Mouse (Mus musculus) heart, adult 2 months (tissue): ENCODE measurements around the gene Hhipl1. TPM values are rescaled to one million over a fixed set of nuclear protein-coding genes. Genes with fewer than 3 reads are reported as not detected.

Source experiments
- DNase-seq, 2 experiments: peaks; one replicate each; pipeline ENCODE4 v3.0.0; 2021
- H3K27ac ChIP-seq: fragments of 200-600 bp; 2 replicates; pipeline ENCODE4 v1.8.1; 2022
- H3K27me3 ChIP-seq: fragments of 200-500 bp; 2 replicates; pipeline ENCODE4 v1.6.1; 2012; ENCODE audit warnings: mild to moderate bottlenecking, low read length, inconsistent platforms, mixed read lengths; ENCODE audit not compliant: control insufficient read depth, insufficient read depth
- H3K36me3 ChIP-seq: fragments of 200-500 bp; 2 replicates; pipeline ENCODE4 v1.6.1; 2012; ENCODE audit warnings: low read length, inconsistent platforms; ENCODE audit not compliant: control insufficient read depth, insufficient read depth
- H3K4me1 ChIP-seq: fragments of 200-500 bp; 2 replicates; pipeline ENCODE4 v1.6.1; 2011; ENCODE audit warnings: low read length; ENCODE audit not compliant: control insufficient read depth, insufficient read depth
- H3K4me3 ChIP-seq: fragments of 200-600 bp; 2 replicates; pipeline ENCODE4 v1.8.1; 2022
- H3K79me2 ChIP-seq: fragments of 200-500 bp; replicated peaks from 2 replicates; pipeline ENCODE4 v1.6.1; 2012; ENCODE audit warnings: mild to moderate bottlenecking, inconsistent platforms, low read length, moderate library complexity, mixed read lengths; ENCODE audit not compliant: control insufficient read depth, insufficient read depth
- H3K9ac ChIP-seq: fragments of 200-500 bp; 2 replicates; pipeline ENCODE4 v1.6.1; 2012; ENCODE audit warnings: low read depth, mild to moderate bottlenecking, control low read depth, inconsistent platforms, low read length, mixed read lengths
- CTCF ChIP-seq: fragments of 200-600 bp; IDR thresholded peaks from 2 replicates; pipeline ENCODE4 v1.8.1; 2022; ENCODE audit warnings: antibody characterized with exemption, mild to moderate bottlenecking, moderate library complexity
- EP300 ChIP-seq: fragments of 200-500 bp; IDR thresholded peaks from 2 replicates; pipeline ENCODE4 v1.6.1; 2011; ENCODE audit warnings: low read depth, low read length, control low read depth; ENCODE audit not compliant: insufficient read depth
- POLR2A ChIP-seq: fragments of 200-500 bp; IDR thresholded peaks from 2 replicates; pipeline ENCODE4 v1.6.1; 2011; ENCODE audit warnings: mild to moderate bottlenecking, low read depth, low read length, control low read depth; ENCODE audit not compliant: insufficient read depth
- WGBS: fragments of 180-500 bp; shearing (Covaris S2); methylation state at CpG from one replicate; pipeline ENCODE4 v1.1.7; 2018; 5-methylcytosine and 5-hydroxymethylcytosine counted together
- intact Hi-C: fragments of 180-260 bp; cut with DNase I; formaldehyde crosslinking; loops from one replicate; pipeline ENCODE4 v1.15.1; 2025
- polyA plus RNA-seq: library from polyadenylated mRNA; depleted of rRNA; stranded (reverse); fragments of >200 nt; gene quantifications from 2 replicates; pipeline ENCODE4 v1.2.3, GENCODE M21; 2012
- total RNA-seq, 2 experiments: library from RNA; stranded (reverse); gene quantifications; 2 replicates each; pipeline ENCODE4 v1.2.3; 2021

Gene Hhipl1
- total and polyA plus RNA-seq, 3 experiments: 1.2 to 1.8 (median 1.5) TPM

DNA sequence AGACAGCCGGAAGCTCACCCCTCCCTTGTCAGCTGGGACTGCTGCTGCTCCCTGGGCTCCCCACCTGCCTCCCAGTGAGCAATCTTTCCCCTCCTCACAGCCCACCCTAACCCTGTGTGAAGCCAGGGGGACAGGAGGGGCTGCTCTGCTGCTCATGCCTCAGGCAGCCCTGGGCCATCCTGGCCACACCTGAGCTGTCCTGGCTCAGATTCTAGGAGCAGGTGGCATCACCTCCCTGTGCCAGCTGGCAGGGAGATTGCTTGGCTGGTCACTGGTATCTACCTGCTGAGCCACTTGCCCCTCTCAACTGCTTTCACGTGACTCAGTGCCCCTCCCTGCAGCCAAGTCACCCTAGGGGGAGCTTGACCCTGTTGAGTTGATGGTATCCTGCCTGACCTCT lies 48.2 kb downstream of the Hhipl1 start:
- H3K27me3 ChIP-seq: peaks cover 2% of the 10 kb centered on the region; the same call in 1 of the 2 replicates
- WGBS: 81% methylated on average over 2 of the region's 2 CpGs

DNA sequence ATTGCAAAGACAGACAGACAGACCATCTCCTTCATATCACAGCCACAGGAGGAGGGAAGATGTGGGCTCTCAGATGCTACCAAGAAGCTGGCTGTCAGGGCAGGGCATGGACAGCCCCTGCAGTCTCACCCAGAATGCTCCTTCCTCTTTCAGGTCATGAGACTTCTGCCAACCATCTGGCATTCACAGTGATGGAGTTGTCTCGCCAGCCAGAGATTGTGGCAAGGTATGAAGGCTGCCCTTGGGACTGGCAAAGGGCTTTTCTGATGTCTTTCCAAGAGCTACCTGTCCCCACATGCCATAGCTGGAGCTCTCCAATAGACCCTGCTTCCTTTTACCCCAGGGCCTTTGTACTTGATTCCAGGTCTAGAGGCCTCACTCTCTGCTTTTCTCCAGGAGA lies 49.2 kb downstream of the Hhipl1 start:
- Histone ChIP-seq H3K36me3 (no peaks in the 10 kb centered on the region), H3K4me3 (no peak overlapping the region), H3K27ac (no peak overlapping the region), H3K79me2 (no peaks in the 10 kb centered on the region), H3K4me1 (no peaks in the 10 kb centered on the region), H3K27me3 (peaks cover 2% of the 10 kb centered on the region; the same call in 1 of the 2 replicates), H3K9ac (no peak overlapping the region)
- WGBS: 55% methylated on average over 1 of the region's 1 CpGs
- no peak for DNase-seq
- TF ChIP-seq POLR2A: no peak
- no peak for TF ChIP-seq EP300
- TF ChIP-seq CTCF: no peak
- intact Hi-C loops: no loop called here

More for the DNA sequence above, 48.2 kb downstream of the Hhipl1 start:
- H3K36me3 ChIP-seq: no peaks in the 10 kb centered on the region
- H3K79me2 ChIP-seq: no peaks in the 10 kb centered on the region
- DNase-seq: no peak
- no peak overlapping the region for H3K9ac ChIP-seq
- H3K27ac ChIP-seq: no peak overlapping the region
- H3K4me1 ChIP-seq: no peaks in the 10 kb centered on the region
- intact Hi-C loops: no loop called here
- TF ChIP-seq CTCF (no peak), POLR2A (no peak), EP300 (no peak)
- no peak overlapping the region for H3K4me3 ChIP-seq

DNA sequence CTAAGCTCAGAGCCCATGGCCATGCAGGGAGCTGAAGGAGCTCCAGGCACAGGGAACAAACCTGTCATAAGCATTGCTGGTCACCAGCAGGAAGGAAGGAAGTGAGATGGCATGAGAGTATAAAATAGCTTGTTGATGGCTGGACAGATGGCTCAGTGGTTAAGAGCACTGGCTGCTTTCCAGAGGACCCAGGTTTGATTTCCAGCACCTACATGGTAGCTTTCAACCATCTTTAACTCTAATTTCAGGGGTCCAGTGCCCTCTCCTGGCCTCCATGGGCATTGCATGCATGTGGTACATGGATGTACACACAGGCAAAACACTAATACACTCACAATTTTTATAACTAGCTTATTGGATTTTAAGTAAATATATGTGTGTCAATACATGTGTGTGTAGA lies 49.9 kb downstream of the Hhipl1 start:
- Histone ChIP-seq H3K36me3 (no peaks in the 10 kb centered on the region), H3K27me3 (peaks cover 2% of the 10 kb centered on the region; the same call in 1 of the 2 replicates), H3K27ac (no peak overlapping the region), H3K79me2 (no peaks in the 10 kb centered on the region), H3K9ac (no peak overlapping the region), H3K4me3 (no peak overlapping the region), H3K4me1 (no peaks in the 10 kb centered on the region)
- no peak for DNase-seq
- intact Hi-C loops: no loop called here
- TF ChIP-seq CTCF: peak; percentile 21; the same call in 1 of the 2 replicates
- TF ChIP-seq POLR2A: no peak
- no peak for TF ChIP-seq EP300

DNA sequence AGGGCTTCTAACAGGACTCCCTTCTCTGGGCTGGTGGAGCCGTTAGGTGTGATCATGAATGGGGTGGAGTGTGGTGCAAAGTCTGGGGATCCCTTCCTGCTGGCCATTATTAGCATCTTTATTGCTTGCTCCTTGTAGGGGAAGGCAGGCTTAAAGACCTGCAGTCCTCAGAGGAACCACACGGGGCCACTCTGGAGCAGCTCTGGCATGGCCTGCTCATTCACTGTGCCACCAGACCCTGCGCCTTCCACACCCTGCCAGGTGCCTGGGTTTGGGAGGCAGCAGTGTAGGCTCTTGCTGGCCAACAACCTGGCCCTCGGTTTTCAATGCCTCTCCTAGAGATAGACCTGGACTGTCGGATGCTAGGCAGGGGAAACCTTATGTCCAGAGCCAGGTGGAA lies 57.7 kb downstream of the Hhipl1 start:
- Histone ChIP-seq H3K4me1 (peaks cover 18% of the 10 kb centered on the region), H3K36me3 (no peaks in the 10 kb centered on the region), H3K79me2 (no peaks in the 10 kb centered on the region), H3K4me3 (no peak overlapping the region), H3K27ac (peak overlapping the region; percentile 31), H3K27me3 (no peaks in the 10 kb centered on the region), H3K9ac (no peak overlapping the region)
- TF ChIP-seq POLR2A (no peak), EP300 (peak; percentile 76; the same call in 1 of the 2 replicates), CTCF (peak; percentile 98)
- 4% methylated on average over 5 of the region's 5 CpGs for WGBS
- intact Hi-C loops: loop anchor here (1.0 kb wide), 2 partner anchors 59 to 131 kb away; no protein-coding TSS in a partner anchor
- peak; percentile 80 to 90 for DNase-seq

DNA sequence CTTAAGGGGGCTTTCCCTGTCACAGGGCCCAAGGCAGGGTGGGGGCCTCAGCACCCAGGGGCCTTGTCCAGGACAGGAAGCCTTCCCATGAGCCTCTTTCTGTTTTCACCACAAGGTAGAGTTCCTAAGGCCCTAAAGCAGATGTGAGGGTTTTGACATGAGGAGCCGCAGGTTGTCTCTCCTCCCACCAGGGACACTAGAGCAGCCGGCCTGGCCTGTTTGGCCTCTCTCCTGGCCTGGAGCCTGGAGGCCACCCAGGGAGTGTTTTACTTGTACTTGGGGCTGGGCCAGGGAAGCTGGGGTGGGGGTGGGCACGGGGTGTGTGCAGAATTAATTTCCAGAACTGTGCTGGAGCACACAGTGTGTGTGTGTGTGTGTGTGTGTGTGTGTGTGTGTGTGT lies 59.3 kb downstream of the Hhipl1 start:
- Histone ChIP-seq H3K4me3 (no peak overlapping the region), H3K27ac (peak overlapping the region; percentile 47), H3K27me3 (no peaks in the 10 kb centered on the region), H3K36me3 (no peaks in the 10 kb centered on the region), H3K79me2 (no peaks in the 10 kb centered on the region), H3K4me1 (peaks cover 21% of the 10 kb centered on the region), H3K9ac (no peak overlapping the region)
- 12% methylated on average over 3 of the region's 3 CpGs for WGBS
- intact Hi-C loops: no loop called here
- peak; percentile 71 to 76 for DNase-seq
- TF ChIP-seq EP300: no peak
- no peak for TF ChIP-seq POLR2A
- TF ChIP-seq CTCF: peak; percentile 70

DNA sequence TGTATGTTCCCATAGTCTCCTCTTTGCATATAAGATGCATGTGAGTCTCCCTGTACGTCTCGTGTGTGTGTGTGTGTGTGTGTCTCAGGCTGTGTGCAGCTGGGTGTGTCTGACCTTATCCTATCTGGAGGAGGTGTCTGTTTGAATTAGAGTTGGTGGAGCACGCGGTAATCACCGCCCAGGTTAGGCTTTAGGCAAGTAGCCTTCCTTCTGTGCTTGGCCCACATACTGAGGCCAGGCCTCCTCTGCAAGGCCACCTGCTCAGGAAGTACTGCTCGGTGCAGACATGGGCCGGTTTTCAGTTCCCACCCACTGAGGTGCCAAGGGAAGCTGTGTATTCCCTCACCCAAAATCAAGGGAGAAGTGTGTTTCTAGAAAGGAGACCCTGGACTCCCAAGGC lies 59.8 kb downstream of the Hhipl1 start:
- Histone ChIP-seq H3K36me3 (no peaks in the 10 kb centered on the region), H3K27me3 (no peaks in the 10 kb centered on the region), H3K79me2 (no peaks in the 10 kb centered on the region), H3K27ac (peak overlapping the region; percentile 1; the same call in 1 of the 2 replicates), H3K4me1 (peaks cover 25% of the 10 kb centered on the region), H3K9ac (no peak overlapping the region), H3K4me3 (no peak overlapping the region)
- DNase-seq: no peak
- intact Hi-C loops: no loop called here
- WGBS: 35% methylated on average over 7 of the region's 7 CpGs
- no peak for TF ChIP-seq CTCF
- TF ChIP-seq EP300: no peak
- TF ChIP-seq POLR2A: no peak
